Mouse (Mus musculus): ENCODE measurements at regions not wholly inside any gene's neighbourhood (a gene's known extent, or its start where the extent isn't known, plus 50 kb on each side); places are given as distances from the start of the nearest gene placed in this dataset.

GRCm38 (mm10) chr12:12601362-12601761 is 339.4 kb downstream of the Fam49a start:
- no peak for TF ChIP-seq CTCF (IDR thresholded peaks at IDR 0.05; ENCODE audit: low read depth)
- no peak for TF ChIP-seq EP300 (IDR thresholded peaks at IDR 0.05; ENCODE audit: low read depth)
